Mouse (Mus musculus): ENCODE measurements around the gene Laptm4a.

Laptm4a gene

DNA sequence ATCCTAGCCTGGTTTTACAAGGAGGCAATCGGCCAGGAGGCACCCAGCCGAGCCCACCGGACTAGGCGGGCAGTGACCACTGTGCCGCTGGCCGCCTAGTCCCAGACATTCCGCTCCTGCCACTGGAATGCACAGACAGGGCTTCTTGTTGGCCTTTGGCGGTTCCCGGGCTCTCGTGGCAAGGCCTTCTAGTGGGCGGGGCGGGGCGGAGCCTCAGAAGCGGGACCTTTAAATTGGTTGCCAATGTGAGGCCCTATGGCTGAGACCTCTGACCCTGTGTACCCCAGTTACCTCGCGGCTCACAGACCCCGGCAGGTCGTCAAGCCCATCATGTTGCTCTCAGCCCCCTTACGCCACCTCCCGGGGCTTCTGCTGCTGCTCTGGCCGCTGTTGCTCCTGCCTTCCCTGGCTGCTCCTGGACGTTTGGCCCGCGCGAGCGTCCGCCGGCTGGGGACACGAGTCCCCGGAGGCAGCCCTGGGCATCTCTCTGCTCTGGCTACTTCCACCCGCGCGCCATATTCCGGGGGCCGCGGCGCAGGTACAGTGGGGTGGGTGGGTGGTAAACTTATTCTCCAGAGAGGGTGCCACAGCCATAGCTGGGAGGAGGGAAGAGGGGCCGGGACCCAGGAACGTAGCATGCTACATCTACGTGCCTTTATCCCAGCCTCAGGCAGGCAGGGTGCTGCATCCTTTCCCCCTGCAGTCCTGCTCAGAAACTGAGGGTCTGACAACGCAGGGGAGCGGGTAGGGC, 26.4 kb downstream of the Laptm4a start, which contains the start of gene Matn3:
Matn3 (plus strand) TSS at position 216 of the 751 bp plus-strand sequence.
- in situ Hi-C loops (cut with MboI, MseI): no loop called here

- in situ Hi-C loops (cut with MboI, MseI): no loop called here
These were observed 31.7 kb downstream of the Laptm4a start for GRCm38 (mm10) chr12:8953136-8953535.

GRCm38 (mm10) chr12:8954161-8954561, 32.7 kb downstream of the Laptm4a start:
- in situ Hi-C loops (cut with MboI, MseI): no loop called here

DNA sequence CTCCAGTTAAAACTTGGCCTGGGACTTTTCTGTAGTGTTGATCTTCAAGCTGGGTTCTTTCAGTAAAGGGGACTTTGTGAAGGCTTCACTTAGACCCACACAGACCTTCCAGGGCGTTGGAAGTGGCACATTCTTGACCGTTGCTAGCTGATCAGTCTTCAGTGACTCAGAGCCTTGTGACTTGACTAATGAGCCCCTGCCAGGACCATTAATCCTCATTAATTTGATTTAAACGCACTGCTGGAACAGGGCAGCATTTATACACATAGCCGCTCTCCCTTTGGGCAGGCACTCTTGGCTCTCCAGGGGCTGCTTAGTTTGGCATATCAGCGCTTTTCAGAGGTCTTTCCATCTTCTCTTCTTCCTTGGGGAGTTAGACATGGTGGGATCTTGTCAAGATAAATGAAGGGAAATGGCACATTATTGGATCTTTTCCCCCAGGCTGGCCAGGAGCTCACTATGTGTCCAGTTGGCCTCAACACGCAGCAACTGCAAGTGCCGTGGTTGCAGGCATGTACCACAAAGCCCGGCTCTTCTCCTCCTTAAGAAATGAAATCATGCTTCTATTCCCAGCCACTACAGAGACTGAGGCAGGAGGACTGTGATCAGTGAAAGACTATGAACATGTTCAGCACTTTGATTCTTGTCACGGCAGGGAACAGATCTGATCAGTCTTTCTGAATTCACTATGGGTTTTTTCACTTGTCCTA, 40.3 kb downstream of the Laptm4a start:
- in situ Hi-C loops (cut with MboI, MseI): no loop called here

- in situ Hi-C loops (cut with MboI, MseI): loop anchor here in 1 of 2 experiments (10.0 kb wide), 1 partner anchor 475 kb away; no protein-coding TSS in a partner anchor
These were observed 48.4 kb downstream of the Laptm4a start for GRCm38 (mm10) chr12:8969828-8970227.

- in situ Hi-C loops (cut with MboI, MseI): loop anchor here in 1 of 2 experiments (10.0 kb wide), 1 partner anchor 479 kb away; no protein-coding TSS in a partner anchor
These were observed 52.5 kb downstream of the Laptm4a start, which contains the start of gene Wdr35 for GRCm38 (mm10) chr12:8973820-8974465. Gene Wdr35, plus strand, starts transcription at chr12:8973892.

GRCm38 (mm10) chr12:8975076-8975475, 53.6 kb downstream of the Laptm4a start:
- in situ Hi-C loops (cut with MboI, MseI): loop anchor here in 1 of 2 experiments (10.0 kb wide), 1 partner anchor 480 kb away; no protein-coding TSS in a partner anchor
